Mouse (Mus musculus) adrenal gland, postnatal 10 days (tissue): ENCODE measurements at regions not wholly inside any gene's neighbourhood (a gene's known extent, or its start where the extent isn't known, plus 50 kb on each side); places are given as distances from the start of the nearest gene placed in this dataset.
A peak's percentile ranks its signal among the peaks of the same experiment; 100 is the strongest.

Source experiments
- DNase-seq: peaks from one replicate; pipeline ENCODE4 v3.0.0; 2021; ENCODE audit warnings: mixed read lengths

DNA sequence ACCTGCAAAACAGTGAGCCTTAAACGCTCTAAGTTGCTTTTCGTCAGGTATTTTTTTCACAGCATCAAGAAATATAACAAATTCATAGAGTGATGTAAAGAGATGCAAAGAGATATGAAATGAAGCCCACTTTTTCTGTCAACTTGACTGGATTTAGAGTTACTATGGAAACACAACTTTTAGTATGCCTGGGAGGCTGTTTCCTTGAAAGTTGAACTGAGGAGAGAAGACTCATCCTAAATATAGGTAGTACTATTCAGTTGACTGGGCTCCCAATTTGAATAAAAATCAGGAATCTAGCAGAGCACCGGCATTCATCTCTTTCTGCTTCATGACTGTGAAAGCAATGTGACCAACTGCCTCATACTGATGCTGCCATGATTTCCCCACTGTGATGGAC lies 509.7 kb downstream of the Synb start:
- no peak for DNase-seq

DNA sequence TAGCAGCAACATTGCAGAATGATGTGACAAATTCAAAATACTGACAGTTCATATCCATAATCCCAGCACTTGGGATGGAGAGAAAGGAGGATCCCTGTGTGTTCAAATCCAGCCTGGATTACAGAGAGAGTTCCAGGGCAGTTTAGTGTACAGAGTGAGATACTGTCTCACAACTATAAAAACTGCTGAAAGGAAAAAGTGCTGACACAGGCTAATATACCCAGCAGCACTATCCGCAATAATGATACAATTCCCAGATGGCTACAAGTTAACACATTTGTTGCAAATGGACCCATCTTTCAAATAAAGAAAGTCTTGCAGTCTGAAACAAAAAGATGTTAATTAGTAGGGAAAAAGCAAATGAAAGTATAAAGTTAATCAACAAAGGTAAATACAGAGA lies 510.9 kb downstream of the Synb start:
- DNase-seq: no peak

DNA sequence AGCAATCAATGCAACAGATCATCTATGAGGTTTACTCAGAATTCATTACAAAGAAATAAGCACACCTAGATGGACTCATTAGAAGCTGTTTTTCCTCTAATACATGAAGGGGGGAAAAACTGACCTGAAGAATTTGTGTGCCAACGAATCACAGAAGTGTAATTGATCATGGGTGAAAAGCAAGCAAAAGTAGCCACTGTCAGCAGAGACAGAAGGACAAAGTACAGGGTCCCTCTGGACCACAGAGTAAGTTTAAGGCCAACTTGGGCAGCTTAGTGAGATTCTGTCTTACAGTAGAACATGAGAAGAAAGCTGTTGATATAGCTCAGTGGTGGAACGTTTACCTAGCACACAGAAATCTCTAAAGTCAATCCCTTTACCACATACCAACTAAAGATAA lies 523.7 kb downstream of the Synb start:
- no peak for DNase-seq

DNA sequence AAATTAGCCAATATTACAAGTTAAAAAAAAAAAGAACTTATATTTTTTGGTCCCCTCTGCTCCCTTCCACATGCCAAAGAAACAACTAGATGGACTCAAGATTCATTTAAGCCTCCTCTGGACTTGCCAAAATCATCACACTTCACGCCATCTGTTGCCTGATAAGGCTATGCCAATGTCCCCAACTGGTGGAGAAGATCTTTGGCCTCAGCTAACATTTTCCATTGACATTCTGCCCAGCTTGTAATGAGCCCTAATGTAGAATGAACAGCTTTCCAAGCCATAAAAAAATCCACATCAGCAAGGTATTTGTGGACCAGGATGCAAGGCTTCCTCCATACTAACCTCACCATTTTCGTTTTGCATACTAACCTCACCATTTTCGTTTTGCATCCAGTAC lies 531.2 kb downstream of the Synb start:
- no peak for DNase-seq

DNA sequence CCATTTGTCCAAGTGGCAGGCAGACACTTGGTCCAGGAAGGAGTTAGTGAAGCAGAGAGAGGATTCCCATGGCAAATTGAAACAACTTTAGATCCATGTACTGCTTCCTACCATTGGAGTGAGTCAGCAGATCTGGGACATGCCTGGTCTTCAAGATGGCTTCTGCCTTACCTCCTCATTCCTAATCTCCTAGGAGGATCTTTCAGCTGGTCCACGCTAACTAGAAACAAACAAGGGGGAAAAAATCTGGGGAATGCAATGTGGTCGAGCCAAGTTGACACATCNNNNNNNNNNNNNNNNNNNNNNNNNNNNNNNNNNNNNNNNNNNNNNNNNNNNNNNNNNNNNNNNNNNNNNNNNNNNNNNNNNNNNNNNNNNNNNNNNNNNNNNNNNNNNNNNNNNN lies 549.4 kb downstream of the Synb start:
- DNase-seq: no peak

DNA sequence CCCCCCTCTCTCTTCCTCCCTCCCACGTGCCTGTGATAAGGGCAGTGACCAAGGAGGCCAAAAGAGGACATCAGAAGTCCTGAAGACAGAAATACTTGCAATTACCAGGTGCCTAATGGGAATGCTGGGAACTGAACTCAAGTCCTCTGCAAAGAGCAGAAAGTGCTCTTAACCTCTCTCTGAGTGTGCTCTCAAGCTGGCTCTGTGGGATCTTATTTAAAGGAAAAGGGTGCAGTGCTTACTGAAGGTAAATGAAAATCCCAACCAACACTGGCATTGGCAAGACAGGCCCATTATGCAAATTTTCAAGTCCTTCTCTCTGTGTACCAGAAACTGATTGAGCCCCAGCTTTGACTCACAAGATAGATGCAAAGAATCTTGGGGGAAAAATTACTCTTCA lies 555.6 kb downstream of the Synb start:
- DNase-seq: no peak

DNA sequence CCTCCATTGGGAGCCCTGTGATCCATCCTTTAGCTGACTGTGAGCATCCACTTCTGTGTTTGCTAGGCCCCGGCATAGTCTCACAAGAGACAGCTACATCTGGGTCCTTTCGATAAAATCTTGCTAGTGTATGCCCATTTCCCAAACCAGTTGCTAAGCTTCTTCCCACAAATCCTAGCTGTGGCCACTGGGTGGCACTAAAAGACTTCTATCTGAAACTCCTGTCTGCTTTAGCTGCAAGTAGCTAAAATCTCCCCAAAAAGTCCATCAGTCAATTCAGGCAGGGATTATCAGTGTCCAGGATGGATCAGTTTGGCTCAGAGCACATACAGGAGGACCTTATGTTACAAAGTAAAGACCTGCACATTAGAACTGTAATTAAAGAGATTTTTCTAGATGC lies 558.3 kb downstream of the Synb start:
- DNase-seq: peak; percentile 81

DNA sequence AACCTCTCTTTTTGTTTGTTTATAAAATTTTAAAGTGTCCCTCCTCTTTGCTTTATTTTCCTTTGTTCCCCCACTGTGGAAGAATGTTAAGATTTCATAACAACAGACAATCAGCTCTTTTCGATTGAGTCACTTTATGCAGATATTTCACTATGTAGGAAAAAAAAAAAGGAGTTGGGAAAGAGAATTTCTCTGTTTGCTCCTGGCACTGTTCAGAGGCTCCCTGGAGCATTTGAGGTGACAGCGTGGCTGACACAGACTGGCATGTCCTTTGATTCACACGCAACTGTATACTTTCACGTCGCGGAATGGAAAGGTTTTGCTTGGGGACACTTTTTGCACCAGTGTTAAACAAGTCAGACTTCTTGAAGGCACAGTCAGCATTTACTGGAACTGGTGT lies 572.9 kb downstream of the Synb start:
- DNase-seq: peak; percentile 25

DNA sequence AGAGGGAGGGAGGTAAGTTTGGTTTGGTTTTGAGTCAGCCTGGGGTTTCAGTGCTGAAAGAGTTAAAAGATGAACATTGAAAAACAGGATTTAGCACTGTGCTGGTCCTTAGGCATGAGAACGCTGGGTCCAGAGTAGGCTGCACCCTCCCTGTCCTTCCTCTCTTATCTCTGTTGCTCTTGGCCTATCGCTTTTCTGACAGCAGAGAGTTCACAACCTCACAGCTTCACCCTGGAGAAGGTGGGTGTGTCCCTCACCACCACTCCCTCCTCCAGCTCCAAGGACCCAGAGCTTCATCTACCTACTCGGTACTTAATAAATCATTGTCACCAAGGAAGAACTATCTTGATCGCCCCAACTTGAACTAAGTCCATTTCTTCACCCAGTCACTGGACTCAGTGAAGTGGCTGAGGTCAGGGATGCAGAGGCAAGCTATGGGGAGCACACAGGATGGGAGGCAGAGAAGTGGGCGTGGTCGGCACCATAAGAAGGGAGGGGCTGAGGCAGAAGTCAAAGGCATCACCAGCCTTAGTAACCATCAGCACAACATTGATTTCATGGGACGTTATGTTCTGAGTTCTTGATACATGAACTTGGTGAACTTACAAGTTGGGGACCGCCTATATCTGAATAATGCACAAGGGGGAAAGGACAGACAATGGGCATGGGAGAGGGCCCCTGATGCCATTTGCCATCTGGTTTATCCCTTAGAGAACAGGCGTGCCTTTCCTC lies 574.5 kb downstream of the Synb start:
- no peak for DNase-seq

DNA sequence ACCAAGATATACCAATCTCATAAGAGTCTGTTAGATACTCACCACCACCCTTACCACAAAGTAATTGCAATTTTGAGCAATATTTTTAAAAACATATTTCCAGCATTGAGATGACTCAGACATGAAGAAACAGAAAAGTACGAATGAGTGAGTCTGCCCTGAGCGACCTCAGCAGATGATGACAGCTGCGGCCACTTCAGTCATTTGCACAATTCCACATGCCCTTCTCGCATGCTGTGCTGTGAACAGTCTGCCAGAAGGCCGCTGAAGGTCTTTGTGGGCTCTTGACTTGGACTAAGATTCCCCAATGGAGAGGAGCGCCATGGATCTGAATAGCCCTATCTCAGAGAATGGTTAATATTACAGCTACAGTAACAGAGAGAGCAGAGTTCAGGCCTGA lies 575.3 kb downstream of the Synb start:
- peak; percentile 9 for DNase-seq
